Mouse (Mus musculus) kidney, postnatal 0 days (tissue): Measurements from ENCODE around the gene Pgghg. TPM values are rescaled to one million over a fixed set of nuclear protein-coding genes. Genes with fewer than 3 reads are reported as not detected.

Source experiments
- ATAC-seq: fragments of 200-750 bp; cut with Nextera tagmentation; replicated peaks from 2 replicates; pipeline ENCODE4 v1.8.0; 2017; ENCODE audit warnings: low read depth, moderate number of reproducible peaks, moderate TSS enrichment, moderate library complexity; ENCODE audit not compliant: low FRiP score
- DNase-seq: peaks from one replicate; pipeline ENCODE4 v3.0.0-alpha.2; 2016; ENCODE audit warnings: low spot score
- H3K27ac ChIP-seq: fragments of 300-500 bp; sonication (generic); 2 replicates; pipeline ENCODE4 v1.5.1; 2014; ENCODE audit warnings: mild to moderate bottlenecking
- H3K27me3 ChIP-seq: fragments of 300-500 bp; sonication (generic); 2 replicates; pipeline ENCODE4 v1.6.1; 2014; ENCODE audit warnings: low read length, mixed read lengths; ENCODE audit not compliant: insufficient read depth
- H3K36me3 ChIP-seq: fragments of 300-500 bp; sonication (generic); 2 replicates; pipeline ENCODE4 v1.6.1; 2014; ENCODE audit warnings: low read length, mixed read lengths; ENCODE audit not compliant: insufficient read depth
- H3K4me1 ChIP-seq: fragments of 300-500 bp; sonication (generic); replicated peaks from 2 replicates; pipeline ENCODE4 v1.6.1; 2014; ENCODE audit warnings: antibody characterized with exemption, low read length, mixed read lengths; ENCODE audit not compliant: insufficient read depth
- H3K4me2 ChIP-seq: fragments of 300-500 bp; sonication (generic); 2 replicates; pipeline ENCODE4 v1.6.1; 2014; ENCODE audit warnings: mild to moderate bottlenecking, low read length, moderate library complexity, mixed read lengths
- H3K4me3 ChIP-seq: fragments of 300-500 bp; sonication (generic); replicated peaks from 2 replicates; pipeline ENCODE4 v1.5.1; 2014; ENCODE audit warnings: low read depth, low read length
- H3K9ac ChIP-seq: fragments of 300-500 bp; sonication (generic); 2 replicates; pipeline ENCODE4 v1.6.1; 2014; ENCODE audit warnings: low read depth, low read length
- H3K9me3 ChIP-seq: fragments of 300-500 bp; sonication (generic); replicated peaks from 2 replicates; pipeline ENCODE4 v1.6.1; 2016; ENCODE audit warnings: low read length, inconsistent platforms, mixed read lengths
- CTCF ChIP-seq: IDR thresholded peaks from 2 replicates; pipeline ENCODE4 v1.5.1; 2016; ENCODE audit warnings: antibody characterized with exemption, low read depth, mild to moderate bottlenecking, moderate library complexity
- WGBS: fragments of 180-500 bp; shearing (Covaris S2); extraction: QIAGEN DNeasy Blood & Tissue Kit; methylation state at CpG from one replicate; pipeline ENCODE4 v1.1.7; 2014; 5-methylcytosine and 5-hydroxymethylcytosine counted together
- polyA plus RNA-seq: library from polyadenylated mRNA; unstranded; fragments of >200 nt; fragmentation: Nextera tagmentation; extraction: Ambion mirVana; gene quantifications from 2 replicates; pipeline ENCODE4 v1.2.1, GENCODE M21; 2015

The Pgghg gene
- polyA plus RNA-seq, 1 experiment from 2014 or later, result 20.3 TPM

GRCm38 (mm10) chr7:140951765-140952164, 10.6 kb downstream of the Pgghg start:
- no peak overlapping the region for H3K27ac ChIP-seq
- ATAC-seq (no peak), DNase-seq (no peak)
- H3K9me3 ChIP-seq, result no peaks in the 10 kb centered on the region
- no peaks in the 10 kb centered on the region for H3K27me3 ChIP-seq
- H3K36me3 ChIP-seq, result 0 out of 2 replicates have a peak, but pooled peaks cover 12% of the 10 kb centered on the region
- H3K4me1 ChIP-seq, result peaks cover 32% of the 10 kb centered on the region
- no peak for TF ChIP-seq CTCF
- no peak overlapping the region for H3K9ac ChIP-seq
- 54% methylated on average over 6 of the region's 6 CpGs for WGBS
- no peak overlapping the region for H3K4me2 ChIP-seq
- no peak overlapping the region for H3K4me3 ChIP-seq

DNA sequence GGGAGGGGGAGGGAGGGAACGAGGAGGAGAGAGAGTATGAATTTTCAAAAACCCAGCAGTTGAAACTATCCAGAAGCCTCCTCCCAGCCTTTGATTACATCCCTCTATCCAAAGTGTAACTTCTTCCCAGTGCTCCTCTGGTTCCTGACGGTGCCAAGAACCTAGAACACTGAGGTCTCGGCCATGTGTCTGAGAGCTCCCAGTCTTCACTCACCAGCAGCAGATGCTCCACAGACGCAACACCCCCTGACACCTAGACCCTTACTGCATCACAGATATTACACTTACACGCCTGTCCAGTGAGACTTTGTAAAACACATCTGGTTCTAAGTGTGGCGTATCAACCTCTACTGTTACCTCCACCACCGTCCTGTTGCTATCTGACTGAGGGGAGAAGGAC, 11.2 kb downstream of the Pgghg start:
- Histone ChIP-seq H3K4me2 (no peak overlapping the region), H3K4me1 (peaks cover 32% of the 10 kb centered on the region), H3K9me3 (no peaks in the 10 kb centered on the region), H3K27me3 (no peaks in the 10 kb centered on the region), H3K27ac (no peak overlapping the region), H3K36me3 (0 out of 2 replicates have a peak, but pooled peaks cover 9% of the 10 kb centered on the region), H3K4me3 (no peak overlapping the region), H3K9ac (no peak overlapping the region)
- no peak for ATAC-seq
- TF ChIP-seq CTCF, result no peak
- DNase-seq, result no peak
- WGBS, result 73% methylated on average over 7 of the region's 7 CpGs

- peaks cover 32% of the 10 kb centered on the region for H3K4me1 ChIP-seq
- TF ChIP-seq CTCF, result no peak
- ATAC-seq, result no peak
- H3K27me3 ChIP-seq, result no peaks in the 10 kb centered on the region
- peak overlapping the region; percentile 64; the same call in 1 of the 2 replicates for H3K4me2 ChIP-seq
- no peak overlapping the region for H3K4me3 ChIP-seq
- 0 out of 2 replicates have a peak overlapping the region, but pooled peaks have one; percentile 19 for H3K27ac ChIP-seq
- no peaks in the 10 kb centered on the region for H3K9me3 ChIP-seq
- DNase-seq, result no peak
- 0 out of 2 replicates have a peak overlapping the region, but pooled peaks have one; percentile 65 for H3K9ac ChIP-seq
- WGBS, result 69% methylated on average over 11 of the region's 11 CpGs
- H3K36me3 ChIP-seq, result 0 out of 2 replicates have a peak, but pooled peaks cover 5% of the 10 kb centered on the region
These were observed 11.9 kb downstream of the Pgghg start for GRCm38 (mm10) chr7:140953133-140953532.

- Histone ChIP-seq H3K4me1 (peaks cover 32% of the 10 kb centered on the region), H3K27me3 (no peaks in the 10 kb centered on the region), H3K36me3 (0 out of 2 replicates have a peak, but pooled peaks cover 2% of the 10 kb centered on the region), H3K27ac (no peak overlapping the region), H3K9me3 (no peaks in the 10 kb centered on the region), H3K9ac (peak overlapping the region; percentile 65; the same call in 1 of the 2 replicates), H3K4me2 (peak overlapping the region; percentile 64), H3K4me3 (peak overlapping the region; percentile 56)
- TF ChIP-seq CTCF, result no peak
- ATAC-seq (no peak), DNase-seq (no peak)
- WGBS, result 43% methylated on average over 15 of the region's 15 CpGs
These were observed 12.9 kb downstream of the Pgghg start for GRCm38 (mm10) chr7:140953800-140954732.

DNA sequence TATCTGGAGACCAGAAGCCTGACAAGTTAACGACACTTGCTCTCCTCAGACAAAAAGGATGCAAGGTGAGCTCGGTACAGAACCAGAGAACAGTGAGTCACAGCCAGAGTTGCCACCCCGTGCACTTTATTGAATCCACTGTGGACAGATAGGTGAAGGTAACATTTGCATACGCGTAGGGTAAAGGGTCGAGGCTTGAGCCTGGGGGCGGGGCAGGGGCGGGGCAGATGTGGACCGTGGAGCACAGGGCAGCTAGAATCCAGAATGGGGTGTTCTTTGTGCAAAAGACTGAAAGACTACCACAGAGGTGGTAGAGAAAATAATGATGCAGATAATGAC, 13.5 kb downstream of the Pgghg start:
- ATAC-seq, result no peak
- Histone ChIP-seq H3K4me1 (peaks cover 32% of the 10 kb centered on the region), H3K27me3 (no peaks in the 10 kb centered on the region), H3K36me3 (no peaks in the 10 kb centered on the region), H3K9ac (peak overlapping the region; percentile 65), H3K9me3 (no peaks in the 10 kb centered on the region), H3K27ac (no peak overlapping the region), H3K4me3 (peak overlapping the region; percentile 56), H3K4me2 (peak overlapping the region; percentile 64)
- WGBS, result 6% methylated on average over 9 of the region's 9 CpGs
- no peak for TF ChIP-seq CTCF
- DNase-seq, result no peak

DNA sequence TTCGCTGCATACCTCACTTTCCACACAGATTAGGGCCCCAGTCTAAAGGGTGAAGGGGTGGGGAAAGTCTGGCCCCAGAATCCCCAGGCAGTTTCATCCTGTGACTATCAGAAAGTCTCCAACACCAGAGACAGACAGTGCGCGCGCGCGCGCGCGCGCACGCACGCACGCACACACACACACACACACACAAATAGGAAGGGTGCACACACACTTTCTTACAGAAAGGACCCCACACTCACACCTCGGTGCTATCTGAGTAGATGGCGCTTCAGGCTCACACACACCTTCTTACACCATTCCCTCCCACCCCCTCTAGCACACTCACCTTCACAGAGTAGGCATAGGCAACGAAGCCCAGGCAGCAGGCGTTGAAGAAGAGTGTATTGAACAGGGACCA, 14.2 kb downstream of the Pgghg start:
- DNase-seq, result peak; percentile 44
- peak overlapping the region; percentile 64 for H3K4me2 ChIP-seq
- H3K4me1 ChIP-seq, result peaks cover 30% of the 10 kb centered on the region

More for the DNA sequence above, 14.2 kb downstream of the Pgghg start:
- 2% methylated on average over 17 of the region's 17 CpGs for WGBS
- Histone ChIP-seq H3K9ac (peak overlapping the region; percentile 65), H3K27me3 (no peaks in the 10 kb centered on the region), H3K27ac (peak overlapping the region; percentile 92), H3K36me3 (no peaks in the 10 kb centered on the region), H3K4me3 (peak overlapping the region; percentile 56), H3K9me3 (no peaks in the 10 kb centered on the region)
- TF ChIP-seq CTCF, result no peak
- ATAC-seq, result peak; percentile 38
